Mouse (Mus musculus) lung, postnatal 0 days (tissue): Measurements from ENCODE around the gene Atp2a2.

Experiments used
- CTCF ChIP-seq: IDR thresholded peaks from 2 replicates; pipeline ENCODE4 v1.5.1; 2016; ENCODE audit warnings: antibody characterized with exemption, mild to moderate bottlenecking
- EP300 ChIP-seq: IDR thresholded peaks from 2 replicates; pipeline ENCODE4 v1.6.1; 2016; ENCODE audit warnings: antibody characterized with exemption, mild to moderate bottlenecking, control low read depth

DNA sequence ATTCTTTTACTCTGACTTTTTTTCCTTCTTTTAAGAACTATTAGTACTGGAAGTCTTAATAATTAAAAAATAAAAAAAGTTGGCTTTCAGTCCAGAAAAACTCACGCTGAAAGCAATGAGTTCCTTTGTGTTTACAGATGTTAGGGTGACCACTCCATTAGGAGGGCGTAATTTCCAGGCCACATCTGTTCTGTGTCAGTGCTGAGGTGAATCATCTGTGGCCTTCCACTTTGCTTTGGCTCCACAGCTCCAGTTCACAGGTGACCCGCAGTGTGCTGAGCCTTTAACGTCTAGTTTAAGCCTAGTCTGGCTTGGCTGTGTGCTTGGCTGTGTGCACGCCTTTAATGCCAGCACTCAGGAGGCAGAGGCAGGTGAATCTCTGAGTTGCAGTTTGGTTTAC, 90.1 kb downstream of the Atp2a2 start:
- TF ChIP-seq CTCF (no peak), EP300 (no peak)
